Mouse (Mus musculus) midbrain, embryonic 11.5 days (tissue): Measurements from ENCODE around the gene Dennd5a. TPM values are rescaled to one million over a fixed set of nuclear protein-coding genes. Genes with fewer than 3 reads are reported as not detected.
"Not testable (repeated sequence)": the region's sequence is repeated elsewhere in the genome, so short reads cannot be mapped to it uniquely, and the experiment has no call there.

Experiments
- ATAC-seq: fragments of 200-750 bp; cut with Nextera tagmentation; 2 replicates; pipeline ENCODE4 v1.8.0; 2017; ENCODE audit warnings: moderate TSS enrichment, moderate library complexity; ENCODE audit not compliant: low FRiP score
- DNase-seq: peaks from one replicate; pipeline ENCODE4 v3.0.0; 2015; ENCODE audit warnings: low spot score; ENCODE audit errors: missing footprints
- H3K27ac ChIP-seq: fragments of 300-500 bp; sonication (generic); 2 replicates; pipeline ENCODE4 v1.5.1; 2014; ENCODE audit warnings: low read depth, low read length
- H3K27me3 ChIP-seq: fragments of 300-500 bp; sonication (generic); 2 replicates; pipeline ENCODE4 v1.6.1; 2014; ENCODE audit warnings: mild to moderate bottlenecking, low read length, moderate library complexity, mixed read lengths; ENCODE audit not compliant: control insufficient read depth, insufficient read depth
- H3K36me3 ChIP-seq: fragments of 300-500 bp; sonication (generic); 2 replicates; pipeline ENCODE4 v1.6.1; 2014; ENCODE audit warnings: mild to moderate bottlenecking, low read length, moderate library complexity, mixed read lengths; ENCODE audit not compliant: control insufficient read depth, insufficient read depth
- H3K4me1 ChIP-seq: fragments of 300-500 bp; sonication (generic); 2 replicates; pipeline ENCODE4 v1.6.1; 2014; ENCODE audit warnings: low read length; ENCODE audit not compliant: control insufficient read depth, insufficient read depth
- H3K4me2 ChIP-seq: fragments of 300-500 bp; sonication (generic); 2 replicates; pipeline ENCODE4 v1.6.1; 2014; ENCODE audit warnings: mild to moderate bottlenecking, moderate library complexity
- H3K4me3 ChIP-seq: fragments of 300-500 bp; sonication (generic); 2 replicates; pipeline ENCODE4 v1.5.1; 2014; ENCODE audit warnings: low read depth, low read length
- H3K9ac ChIP-seq: fragments of 300-500 bp; sonication (generic); 2 replicates; pipeline ENCODE4 v1.6.1; 2014; ENCODE audit warnings: low read length
- H3K9me3 ChIP-seq: fragments of 300-500 bp; sonication (generic); 2 replicates; pipeline ENCODE4 v1.6.1; 2016; ENCODE audit warnings: low read length; ENCODE audit not compliant: control insufficient read depth
- WGBS: fragments of 180-500 bp; shearing (Covaris S2); extraction: QIAGEN DNeasy Blood & Tissue Kit; methylation state at CpG from one replicate; pipeline ENCODE4 v1.1.7; 2014; 5-methylcytosine and 5-hydroxymethylcytosine counted together
- polyA plus RNA-seq: library from polyadenylated mRNA; unstranded; fragments of >200 nt; fragmentation: Nextera tagmentation; extraction: Ambion mirVana; gene quantifications from 2 replicates; pipeline ENCODE4 v1.2.1, GENCODE M21; 2014

Gene Dennd5a
- polyA plus RNA-seq, 1 experiment from 2014 or later, result 53.0 TPM

- ATAC-seq (no peak), DNase-seq (no peak)
- Histone ChIP-seq H3K4me3 (no peak overlapping the region), H3K4me2 (no peak overlapping the region), H3K4me1 (0 out of 2 replicates have a peak, but pooled peaks cover 3% of the 10 kb centered on the region), H3K27me3 (no peaks in the 10 kb centered on the region), H3K9ac (no peak overlapping the region), H3K36me3 (no peaks in the 10 kb centered on the region), H3K9me3 (no peaks in the 10 kb centered on the region), H3K27ac (no peak overlapping the region)
- 75% methylated on average over 2 of the region's 2 CpGs for WGBS
Measured at GRCm38 (mm10) chr7:109993157-109993959, 33.1 kb upstream of the Dennd5a start.

GRCm38 (mm10) chr7:109991286-109991685 lies 31.0 kb upstream of the Dennd5a start:
- Histone ChIP-seq H3K4me1 (0 out of 2 replicates have a peak, but pooled peaks cover 3% of the 10 kb centered on the region), H3K27ac (no peak overlapping the region), H3K36me3 (no peaks in the 10 kb centered on the region), H3K9me3 (no peaks in the 10 kb centered on the region), H3K9ac (no peak overlapping the region), H3K4me3 (no peak overlapping the region), H3K27me3 (no peaks in the 10 kb centered on the region), H3K4me2 (no peak overlapping the region)
- DNase-seq (no peak), ATAC-seq (no peak)
- 100% methylated on average over 1 of the region's 1 CpGs for WGBS

- not testable (repeated sequence) for H3K4me1 ChIP-seq, H3K27me3 ChIP-seq, H3K36me3 ChIP-seq, H3K9me3 ChIP-seq, ATAC-seq, DNase-seq
- Histone ChIP-seq H3K4me2 (peak within 1 kb of the TSS; percentile 81), H3K27ac (peak within 1 kb of the TSS; percentile 73), H3K9ac (peak within 1 kb of the TSS; percentile 70), H3K4me3 (peak within 1 kb of the TSS; percentile 62)
- WGBS, result 43% methylated on average over 6 of the region's 6 CpGs
Measured at GRCm38 (mm10) chr7:109986775-109987174, 26.5 kb upstream of the Dennd5a start, which contains the start of gene Tmem41b. Gene Tmem41b, minus strand, starts transcription at chr7:109986929.

GRCm38 (mm10) chr7:109986133-109986669 lies 25.9 kb upstream of the Dennd5a start:
- Histone ChIP-seq H3K27me3 (no peaks in the 10 kb centered on the region), H3K27ac (peak overlapping the region; percentile 73), H3K36me3 (no peaks in the 10 kb centered on the region), H3K9ac (peak overlapping the region; percentile 70), H3K4me1 (peaks cover 3% of the 10 kb centered on the region), H3K4me3 (peak overlapping the region; percentile 62), H3K4me2 (peak overlapping the region; percentile 81), H3K9me3 (no peaks in the 10 kb centered on the region)
- WGBS, result under 1% methylated on average over 43 of the region's 43 CpGs
- ATAC-seq (peak; percentile 99), DNase-seq (peak; percentile 100)

GRCm38 (mm10) chr7:109985661-109986132 lies 25.4 kb upstream of the Dennd5a start:
- H3K27ac ChIP-seq, result no peak overlapping the region
- WGBS, result under 1% methylated on average over 27 of the region's 27 CpGs
- no peaks in the 10 kb centered on the region for H3K9me3 ChIP-seq
- H3K9ac ChIP-seq, result peak overlapping the region; percentile 70
- H3K36me3 ChIP-seq, result no peaks in the 10 kb centered on the region; the same call in 1 of the 2 replicates
- DNase-seq (no peak), ATAC-seq (peak; percentile 77)
- H3K4me1 ChIP-seq, result peaks cover 3% of the 10 kb centered on the region
- peak overlapping the region; percentile 81 for H3K4me2 ChIP-seq
- H3K4me3 ChIP-seq, result peak overlapping the region; percentile 62
- H3K27me3 ChIP-seq, result no peaks in the 10 kb centered on the region

GRCm38 (mm10) chr7:109984608-109985007 lies 24.3 kb upstream of the Dennd5a start:
- H3K9me3 ChIP-seq, ATAC-seq, H3K4me2 ChIP-seq, H3K36me3 ChIP-seq, DNase-seq, H3K27me3 ChIP-seq, H3K9ac ChIP-seq, H3K27ac ChIP-seq, H3K4me1 ChIP-seq, H3K4me3 ChIP-seq: not testable (repeated sequence)
- 74% methylated on average over 5 of the region's 5 CpGs for WGBS

GRCm38 (mm10) chr7:109977131-109977530 lies 16.9 kb upstream of the Dennd5a start:
- WGBS, result 73% methylated on average over 5 of the region's 5 CpGs

GRCm38 (mm10) chr7:109975966-109976715 lies 15.9 kb upstream of the Dennd5a start:
- H3K27me3 ChIP-seq, result no peaks in the 10 kb centered on the region
- DNase-seq, result no peak
- H3K36me3 ChIP-seq, result peaks cover 5% of the 10 kb centered on the region
- H3K4me1 ChIP-seq, result no peaks in the 10 kb centered on the region
- WGBS, result 92% methylated on average over 6 of the region's 6 CpGs
- no peak overlapping the region for H3K4me2 ChIP-seq
- H3K4me3 ChIP-seq, result no peak overlapping the region
- H3K9me3 ChIP-seq, result no peaks in the 10 kb centered on the region
- H3K9ac ChIP-seq, result no peak overlapping the region
- ATAC-seq, result no peak
- no peak overlapping the region for H3K27ac ChIP-seq

More at GRCm38 (mm10) chr7:109977131-109977530, 16.9 kb upstream of the Dennd5a start:
- not testable (repeated sequence) for H3K27ac ChIP-seq, H3K4me2 ChIP-seq, H3K4me1 ChIP-seq, ATAC-seq, H3K9ac ChIP-seq, DNase-seq, H3K36me3 ChIP-seq, H3K27me3 ChIP-seq, H3K9me3 ChIP-seq, H3K4me3 ChIP-seq
